25 mouse cellular contexts compared by ENCODE assay signal in genomic region chr12:37274658-37275019, GRCm38 (mm10).
"Had no signal": no experiment of that assay in that cellular context is flagged by ENCODE, and none has a peak within 500 bp of the region (broad histone marks: within the 10 kb centered on the region; RNA-seq: fewer than 3 reads in every experiment).

No protein-coding gene starts in this region.

- H3K27me3 ChIP-seq: heart, embryonic 12.5 days; hindbrain, embryonic 13.5 days; hindbrain, embryonic 15.5 days; kidney, embryonic 15.5 days; limb, embryonic 13.5 days; limb, embryonic 15.5 days had no signal

- DNase-seq: gastrocnemius, postnatal 14 days; gastrocnemius, postnatal 36 days; heart, adult 11 months; heart, adult 2 months; heart, postnatal 10 days; heart, postnatal 4 days; kidney, adult 11 months; kidney, adult 2 months; kidney, adult 9 months; kidney, postnatal 14 days; kidney, postnatal 36 days; layer of hippocampus, adult 9-11 months; layer of hippocampus, postnatal 36 days; left cerebral cortex, postnatal 4 days had no signal

- H3K27ac ChIP-seq: heart, adult 2 months; heart, embryonic 10.5 days; hindbrain, embryonic 10.5 days; hindbrain, embryonic 13.5 days; hindbrain, embryonic 15.5 days; hindbrain, postnatal 0 days; kidney, embryonic 15.5 days; kidney, postnatal 0 days; limb, embryonic 13.5 days; limb, embryonic 15.5 days had no signal

- H3K4me3 ChIP-seq: heart, adult 2 months; heart, embryonic 10.5 days; heart, embryonic 12.5 days; hindbrain, embryonic 10.5 days; hindbrain, embryonic 13.5 days; hindbrain, embryonic 15.5 days; kidney, embryonic 15.5 days; limb, embryonic 13.5 days; limb, embryonic 15.5 days had no signal

- H3K36me3 ChIP-seq: heart, embryonic 10.5 days; heart, embryonic 12.5 days; hindbrain, embryonic 10.5 days; hindbrain, embryonic 13.5 days; hindbrain, embryonic 15.5 days; kidney, embryonic 15.5 days; limb, embryonic 13.5 days; limb, embryonic 15.5 days had no signal

- ATAC-seq: hindbrain, postnatal 0 days; intestine, embryonic 16.5 days had no signal

- H3K9me3 ChIP-seq: heart, embryonic 10.5 days; heart, embryonic 12.5 days; hindbrain, embryonic 10.5 days; hindbrain, embryonic 13.5 days; hindbrain, embryonic 15.5 days; kidney, embryonic 15.5 days; limb, embryonic 13.5 days; limb, embryonic 15.5 days had no signal

- H3K9ac ChIP-seq: heart, embryonic 12.5 days; hindbrain, embryonic 13.5 days; hindbrain, embryonic 15.5 days; kidney, embryonic 15.5 days; limb, embryonic 13.5 days; limb, embryonic 15.5 days had no signal

- H3K4me1 ChIP-seq: heart, embryonic 10.5 days; heart, embryonic 12.5 days; hindbrain, embryonic 10.5 days; hindbrain, embryonic 13.5 days; hindbrain, embryonic 15.5 days; kidney, embryonic 15.5 days; limb, embryonic 15.5 days had no signal

- H3K4me2 ChIP-seq: heart, embryonic 12.5 days; hindbrain, embryonic 13.5 days; hindbrain, embryonic 15.5 days; kidney, embryonic 15.5 days; limb, embryonic 13.5 days; limb, embryonic 15.5 days had no signal
